Mouse (Mus musculus): ENCODE results near the gene Ppp1r35. TPM values are rescaled to one million over a fixed set of nuclear protein-coding genes. Genes with fewer than 3 reads are reported as not detected.
A peak's percentile ranks its signal among the peaks of the same experiment; 100 is the strongest.

Ppp1r35 gene
- total and polyA plus RNA-seq, 2 experiments from 2014 or later = 28.8 to 41.8 TPM

GRCm38 (mm10) chr5:137772755-137773154, 5.9 kb upstream of the Ppp1r35 start:
- no peak for ATAC-seq
- H3K4me2 ChIP-seq (ENCODE audit: low read depth) = no peak overlapping the region
- no peak for TF ChIP-seq CTCF (IDR thresholded peaks at IDR 0.05; ENCODE audit: low read depth)
- H3K4me1 ChIP-seq (ENCODE audit: insufficient read depth) = no peaks in the 10 kb centered on the region
- DNase-seq = no peak
- H3K9ac ChIP-seq = no peak overlapping the region
- H3K36me3 ChIP-seq (ENCODE audit: insufficient read depth) = no peaks in the 10 kb centered on the region
- H3K9me3 ChIP-seq (ENCODE audit: low read length) = no peaks in the 10 kb centered on the region
- H3K27ac ChIP-seq (ENCODE audit: low read depth, low read length) = no peak overlapping the region
- H3K4me3 ChIP-seq (ENCODE audit: low read depth, low read length) = no peak overlapping the region
- no peaks in the 10 kb centered on the region for H3K27me3 ChIP-seq (ENCODE audit: insufficient read depth, low read length)

DNA sequence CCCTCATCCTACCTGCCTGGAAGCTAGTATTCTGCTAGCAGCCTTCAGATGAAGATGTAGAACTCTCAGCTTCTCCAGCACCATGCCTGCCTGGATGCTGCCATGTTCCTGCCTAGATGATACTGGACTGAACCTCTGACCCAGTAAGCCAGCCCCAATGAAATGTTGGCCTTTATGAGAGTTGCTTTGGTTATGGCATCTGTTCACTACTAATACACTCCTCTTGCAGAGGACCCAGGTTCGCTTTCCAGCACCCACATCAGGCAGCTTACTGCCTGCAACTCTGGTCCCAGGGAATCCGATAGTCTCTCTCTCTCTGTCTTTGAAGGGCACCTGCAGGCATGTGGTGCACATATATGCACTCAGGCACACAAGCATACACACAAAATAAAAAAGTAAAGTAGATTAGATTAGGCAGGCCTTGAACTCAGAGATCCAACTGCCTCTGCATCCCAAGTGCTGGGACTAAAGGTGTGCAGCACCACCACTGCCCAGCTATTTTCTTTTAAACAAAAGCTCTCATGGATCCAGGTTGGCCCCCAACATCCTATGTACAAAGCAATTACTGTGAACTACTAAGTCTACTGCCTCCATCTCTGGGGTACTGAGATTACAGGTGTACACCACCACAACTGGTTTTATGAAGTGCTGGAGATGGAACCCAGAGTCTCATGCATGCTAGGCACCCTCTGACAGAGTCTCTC, 2.9 kb upstream of the Ppp1r35 start:
- DNase-seq (no peak), ATAC-seq (no peak)
- no peak for TF ChIP-seq CTCF (IDR thresholded peaks at IDR 0.05; ENCODE audit: low read depth)
- Histone ChIP-seq H3K4me1 (ENCODE audit: insufficient read depth) (peaks cover 12% of the 10 kb centered on the region), H3K9ac (no peak overlapping the region), H3K4me3 (ENCODE audit: low read depth, low read length) (no peak overlapping the region), H3K36me3 (ENCODE audit: insufficient read depth) (peaks cover 6% of the 10 kb centered on the region), H3K27ac (ENCODE audit: low read depth, low read length) (no peak overlapping the region; the same call in 1 of the 2 replicates), H3K9me3 (ENCODE audit: low read length) (no peaks in the 10 kb centered on the region), H3K4me2 (ENCODE audit: low read depth) (no peak overlapping the region), H3K27me3 (ENCODE audit: insufficient read depth, low read length) (no peaks in the 10 kb centered on the region)
- WGBS = 90% methylated on average over 2 of the region's 2 CpGs

DNA sequence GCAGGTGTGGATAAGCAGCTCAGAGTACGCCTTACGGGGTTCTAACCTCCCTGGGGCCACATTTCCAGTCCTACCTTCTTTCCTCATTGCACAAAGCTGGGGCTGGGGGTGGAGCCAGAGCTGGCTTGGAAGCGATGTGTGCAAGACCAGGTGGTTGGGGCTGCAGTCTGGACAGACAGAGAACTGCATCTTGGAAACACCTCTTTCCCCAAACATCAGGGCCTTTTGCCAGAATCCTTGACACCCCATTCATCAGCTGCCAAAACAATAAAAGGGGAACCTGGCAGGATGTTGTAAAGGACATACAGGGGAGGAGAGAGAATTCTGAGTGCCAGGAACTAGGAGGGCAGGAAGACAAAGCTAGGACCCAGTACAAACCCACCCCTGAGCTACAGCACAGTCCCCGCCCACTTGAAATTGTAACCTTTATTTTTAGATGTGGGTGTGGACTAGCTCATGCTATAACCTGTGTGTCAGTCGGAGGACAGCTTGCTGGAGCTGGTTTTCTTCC, 2.2 kb upstream of the Ppp1r35 start:
- DNase-seq = no peak
- WGBS = 32% methylated on average over 5 of the region's 5 CpGs

DNA sequence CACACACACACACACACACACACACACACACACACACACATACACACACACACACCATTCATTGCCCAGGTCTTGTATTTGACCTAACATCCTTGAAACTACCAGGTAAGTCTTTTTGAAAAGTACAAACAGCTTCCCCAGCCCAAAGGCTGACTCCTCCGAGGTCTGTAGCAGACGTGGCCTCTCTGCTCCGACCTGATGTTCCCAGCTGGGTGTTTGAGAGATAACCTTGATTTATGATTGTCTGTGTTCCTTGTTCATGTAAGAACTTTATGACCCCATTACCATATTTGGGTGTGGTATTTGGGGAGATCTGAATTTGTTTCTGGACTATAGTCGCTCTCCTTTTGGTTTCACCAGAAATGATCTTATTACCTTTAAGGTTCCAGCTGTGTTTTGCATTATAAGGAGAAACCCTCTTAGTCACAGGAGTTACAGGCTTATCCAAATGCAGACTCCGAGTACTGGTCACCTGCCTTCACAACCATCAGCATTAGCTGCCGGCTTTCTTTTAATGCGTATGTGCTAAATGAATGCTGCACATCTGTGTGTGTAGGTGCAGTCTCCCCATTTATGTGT, 1.3 kb upstream of the Ppp1r35 start:
- DNase-seq (no peak), ATAC-seq (no peak)
- H3K4me1 ChIP-seq (ENCODE audit: insufficient read depth) = peaks cover 12% of the 10 kb centered on the region
- H3K4me3 ChIP-seq (ENCODE audit: low read depth, low read length) = no peak overlapping the region
- H3K27me3 ChIP-seq (ENCODE audit: insufficient read depth, low read length) = no peaks in the 10 kb centered on the region
- 87% methylated on average over 7 of the region's 7 CpGs for WGBS
- no peak overlapping the region; the same call in 1 of the 2 replicates for H3K27ac ChIP-seq (ENCODE audit: low read depth, low read length)
- H3K36me3 ChIP-seq (ENCODE audit: insufficient read depth) = peaks cover 18% of the 10 kb centered on the region
- H3K9me3 ChIP-seq (ENCODE audit: low read length) = no peaks in the 10 kb centered on the region
- no peak overlapping the region for H3K4me2 ChIP-seq (ENCODE audit: low read depth)
- no peak overlapping the region for H3K9ac ChIP-seq
- no peak for TF ChIP-seq CTCF (IDR thresholded peaks at IDR 0.05; ENCODE audit: low read depth)

More for the DNA sequence above, 2.2 kb upstream of the Ppp1r35 start:
- Histone ChIP-seq H3K27ac (ENCODE audit: low read depth, low read length) (no peak overlapping the region; the same call in 1 of the 2 replicates), H3K4me3 (ENCODE audit: low read depth, low read length) (no peak overlapping the region), H3K9me3 (ENCODE audit: low read length) (no peaks in the 10 kb centered on the region), H3K4me2 (ENCODE audit: low read depth) (no peak overlapping the region), H3K27me3 (ENCODE audit: insufficient read depth, low read length) (no peaks in the 10 kb centered on the region), H3K9ac (no peak overlapping the region), H3K36me3 (ENCODE audit: insufficient read depth) (peaks cover 9% of the 10 kb centered on the region), H3K4me1 (ENCODE audit: insufficient read depth) (peaks cover 12% of the 10 kb centered on the region)
- TF ChIP-seq CTCF (IDR thresholded peaks at IDR 0.05; ENCODE audit: low read depth) = no peak
- no peak for ATAC-seq

- no peak for DNase-seq
- H3K36me3 ChIP-seq (ENCODE audit: insufficient read depth) = peaks cover 36% of the 10 kb centered on the region
- H3K9ac ChIP-seq = peak overlapping the region; percentile 92
- WGBS = 1% methylated on average over 50 of the region's 83 CpGs
- H3K4me2 ChIP-seq (ENCODE audit: low read depth) = peak overlapping the region; percentile 95
- 0 out of 2 replicates have a peak, but pooled peaks have one; percentile 1 for TF ChIP-seq CTCF (IDR thresholded peaks at IDR 0.05; ENCODE audit: low read depth)
- H3K9me3 ChIP-seq (ENCODE audit: low read length) = no peaks in the 10 kb centered on the region
- H3K27ac ChIP-seq (ENCODE audit: low read depth, low read length) = peak overlapping the region; percentile 92
- H3K4me1 ChIP-seq (ENCODE audit: insufficient read depth) = peaks cover 29% of the 10 kb centered on the region
- H3K27me3 ChIP-seq (ENCODE audit: insufficient read depth, low read length) = no peaks in the 10 kb centered on the region
- peak overlapping the region; percentile 98 for H3K4me3 ChIP-seq (ENCODE audit: low read depth, low read length)
- ATAC-seq = peak; percentile 17
Observed at GRCm38 (mm10) chr5:137779053-137779933, 644 bp downstream of the Ppp1r35 start.

DNA sequence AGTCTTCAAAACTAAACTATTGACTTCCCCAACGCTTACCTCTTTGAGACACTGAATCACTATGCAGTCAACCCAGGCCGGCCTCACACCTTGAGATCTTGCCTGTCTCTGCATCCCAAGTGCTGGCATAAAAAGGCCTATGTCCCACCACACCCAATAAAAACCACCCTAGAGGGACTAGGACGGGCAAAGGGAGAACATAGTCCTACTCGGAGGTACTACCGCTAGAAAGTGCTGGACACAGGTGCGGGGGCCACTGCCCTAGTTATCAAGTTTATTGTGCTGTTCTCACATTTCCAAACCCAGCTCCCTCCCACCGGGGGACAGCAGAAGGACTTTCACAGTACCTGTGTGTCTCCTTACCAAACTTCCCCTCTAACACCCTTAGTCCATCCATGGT, 3.0 kb downstream of the Ppp1r35 start:
- peaks cover 39% of the 10 kb centered on the region for H3K4me1 ChIP-seq (ENCODE audit: insufficient read depth)

More for the DNA sequence above, 3.0 kb downstream of the Ppp1r35 start:
- H3K4me3 ChIP-seq (ENCODE audit: low read depth, low read length) = no peak overlapping the region
- WGBS = 91% methylated on average over 7 of the region's 7 CpGs
- no peak overlapping the region for H3K4me2 ChIP-seq (ENCODE audit: low read depth)
- no peak overlapping the region for H3K27ac ChIP-seq (ENCODE audit: low read depth, low read length)
- no peaks in the 10 kb centered on the region for H3K9me3 ChIP-seq (ENCODE audit: low read length)
- TF ChIP-seq CTCF (IDR thresholded peaks at IDR 0.05; ENCODE audit: low read depth) = no peak
- H3K36me3 ChIP-seq (ENCODE audit: insufficient read depth) = peaks cover 42% of the 10 kb centered on the region
- no peak overlapping the region for H3K9ac ChIP-seq
- ATAC-seq (no peak), DNase-seq (no peak)
- no peaks in the 10 kb centered on the region for H3K27me3 ChIP-seq (ENCODE audit: insufficient read depth, low read length)
